Comparison of ENCODE assay signal across 8 mouse cellular contexts in the genomic region with DNA sequence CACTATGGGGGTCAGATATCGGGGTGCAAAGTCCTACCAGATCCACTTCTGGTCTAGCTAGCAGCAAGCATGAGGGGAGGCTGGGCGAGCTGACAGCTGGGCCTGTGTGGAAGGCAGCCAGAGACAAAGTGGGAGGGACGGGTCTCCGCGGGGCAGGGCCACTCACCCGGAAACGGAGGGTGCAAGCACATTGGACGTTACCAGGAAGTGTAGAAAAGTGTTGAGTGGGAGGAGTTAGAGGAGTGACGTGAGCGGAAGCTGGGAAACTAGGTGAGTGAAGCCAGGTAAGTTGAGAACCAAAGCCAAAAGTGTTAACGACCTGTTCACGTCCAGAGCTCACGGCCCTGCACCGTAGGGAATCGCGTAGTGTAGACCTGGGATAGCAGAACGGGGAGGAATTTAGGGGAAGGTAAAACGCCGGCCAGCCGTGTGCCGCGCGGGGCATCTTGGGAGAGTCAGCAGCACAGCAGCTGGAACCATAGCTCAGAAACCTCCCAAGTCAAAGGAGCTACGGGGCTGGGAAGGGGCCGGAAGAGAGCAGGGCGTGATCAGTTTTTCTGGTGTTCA. TPM values are rescaled to one million over a fixed set of nuclear protein-coding genes. Genes with fewer than 3 reads are reported as not detected.
DNase-seq lines count a peak whose midpoint lies in the region; ATAC-seq and TF ChIP-seq lines count a peak whose summit lies in the region.

TSS of gene Zfp51 (plus strand) at position 237 of the 567 bp plus-strand sequence.

- under 1% methylated on average over 26 of the region's 26 CpGs for WGBS in hindbrain, embryonic 10.5 days
- WGBS in lung, postnatal 0 days: under 1% methylated on average over 26 of the region's 26 CpGs

- no peaks in the 10 kb centered on the region for H3K27me3 ChIP-seq in hindbrain, embryonic 10.5 days (ENCODE audit: insufficient read depth, poor library complexity, severe bottlenecking)
- no peaks in the 10 kb centered on the region for H3K27me3 ChIP-seq in lung, postnatal 0 days (replicated peaks; ENCODE audit: insufficient read depth, low read length)

- TF ChIP-seq EP300 in lung, postnatal 0 days (IDR thresholded peaks at IDR 0.05): peak; percentile 54; the same call in 1 of the 2 replicates

- H3K4me1 ChIP-seq in hindbrain, embryonic 10.5 days (replicated peaks): peaks cover 7% of the 10 kb centered on the region
- peaks cover 6% of the 10 kb centered on the region for H3K4me1 ChIP-seq in lung, postnatal 0 days (ENCODE audit: insufficient read depth, low read depth, low read length)

- H3K9me3 ChIP-seq in hindbrain, embryonic 10.5 days: no peaks in the 10 kb centered on the region
- no peaks in the 10 kb centered on the region for H3K9me3 ChIP-seq in lung, postnatal 0 days (ENCODE audit: low read length)

- H3K4me2 ChIP-seq in lung, postnatal 0 days (replicated peaks; ENCODE audit: low read depth, low read length): peak within 1 kb of the TSS; percentile 64

- peak; percentile 90 for DNase-seq in MN1 (ENCODE audit: low spot score)
- peak; percentile 88 for DNase-seq in cerebellum, adult 9-10 months
- DNase-seq in hindbrain, embryonic 10.5 days (ENCODE audit: low spot score): peak; percentile 90
- peak; percentile 92 for DNase-seq in layer of hippocampus, adult 9-11 months
- peak; percentile 98 for DNase-seq in lung, postnatal 0 days (ENCODE audit: low spot score)
- peak; percentile 92 for DNase-seq in ovary, postnatal 14 days (ENCODE audit: low spot score)
- peak; percentile 94 for DNase-seq in thymus, postnatal 14 days

- ATAC-seq in frontal cortex, adult (ENCODE audit: low TSS enrichment): peak; percentile 99
- peak; percentile 100 for ATAC-seq in lung, postnatal 0 days

- peaks cover 5% of the 10 kb centered on the region; the same call in 1 of the 2 replicates for H3K36me3 ChIP-seq in hindbrain, embryonic 10.5 days
- 0 out of 2 replicates have a peak, but pooled peaks cover 4% of the 10 kb centered on the region for H3K36me3 ChIP-seq in lung, postnatal 0 days (ENCODE audit: insufficient read depth, low read length)

- H3K27ac ChIP-seq in hindbrain, embryonic 10.5 days: peak within 1 kb of the TSS; percentile 87
- H3K27ac ChIP-seq in lung, postnatal 0 days (ENCODE audit: low read length): peak within 1 kb of the TSS; percentile 96

- H3K9ac ChIP-seq in lung, postnatal 0 days (replicated peaks; ENCODE audit: low read depth): peak within 1 kb of the TSS; percentile 46

- TF ChIP-seq CTCF in lung, postnatal 0 days (IDR thresholded peaks at IDR 0.05): no peak

- H3K4me3 ChIP-seq in hindbrain, embryonic 10.5 days: peak within 1 kb of the TSS; percentile 63
- peak within 1 kb of the TSS; percentile 66 for H3K4me3 ChIP-seq in lung, postnatal 0 days (ENCODE audit: low read depth, low read length)

RNA-seq across cellular contexts. Expression of gene Zfp51, which starts in this region (rescaled TPM):
- 11.6 and 14.9 TPM in 2 replicates for polyA plus RNA-seq in hindbrain, embryonic 10.5 days (2016; fragmentation: Nextera tagmentation; extraction: Ambion mirVana)
- polyA plus RNA-seq in lung, postnatal 0 days (2015; fragmentation: Nextera tagmentation; extraction: Ambion mirVana): 10.3 and 11.3 TPM in 2 replicates

Comparison
In these comparisons a context has a peak if more than half of its experiments do, and no peak if none do; other contexts are left out.
1. Peak in every context shown above with its lines: DNase-seq, ATAC-seq, H3K4me3 ChIP-seq and H3K27ac ChIP-seq.